Mouse (Mus musculus) cortical plate, adult 2 months (tissue): ENCODE results near the gene Fgfr2. TPM values are rescaled to one million over a fixed set of nuclear protein-coding genes. Genes with fewer than 3 reads are reported as not detected.
A peak's percentile ranks its signal among the peaks of the same experiment; 100 is the strongest.

Experiments used
- H3K27ac ChIP-seq: fragments of 200-500 bp; 2 replicates; pipeline ENCODE4 v1.5.1; 2012; ENCODE audit warnings: low read length, control low read depth, inconsistent platforms; ENCODE audit not compliant: insufficient read depth
- H3K4me1 ChIP-seq: fragments of 200-500 bp; 2 replicates; pipeline ENCODE4 v1.6.1; 2011; ENCODE audit warnings: low read length; ENCODE audit not compliant: control insufficient read depth, insufficient read depth
- H3K4me3 ChIP-seq: fragments of 200-500 bp; 2 replicates; pipeline ENCODE4 v1.5.1; 2011; ENCODE audit warnings: mild to moderate bottlenecking, low read length, control low read depth; ENCODE audit not compliant: insufficient read depth
- CTCF ChIP-seq: fragments of 200-500 bp; IDR thresholded peaks from 2 replicates; pipeline ENCODE4 v1.5.1; 2011; ENCODE audit warnings: mild to moderate bottlenecking, control low read depth, low read length; ENCODE audit not compliant: insufficient read depth; ENCODE audit errors: extremely low read depth
- POLR2A ChIP-seq: fragments of 200-500 bp; IDR thresholded peaks from 2 replicates; pipeline ENCODE4 v1.6.1; 2011; ENCODE audit warnings: mild to moderate bottlenecking, low read length, control low read depth; ENCODE audit not compliant: insufficient read depth; ENCODE audit errors: extremely low read depth
- polyA plus RNA-seq: library from polyadenylated mRNA; depleted of rRNA; stranded (reverse); fragments of >200 nt; gene quantifications from 2 replicates; pipeline ENCODE4 v1.2.3, GENCODE M21; 2012

Fgfr2 gene
- polyA plus RNA-seq, 1 experiment = 50.4 TPM

DNA sequence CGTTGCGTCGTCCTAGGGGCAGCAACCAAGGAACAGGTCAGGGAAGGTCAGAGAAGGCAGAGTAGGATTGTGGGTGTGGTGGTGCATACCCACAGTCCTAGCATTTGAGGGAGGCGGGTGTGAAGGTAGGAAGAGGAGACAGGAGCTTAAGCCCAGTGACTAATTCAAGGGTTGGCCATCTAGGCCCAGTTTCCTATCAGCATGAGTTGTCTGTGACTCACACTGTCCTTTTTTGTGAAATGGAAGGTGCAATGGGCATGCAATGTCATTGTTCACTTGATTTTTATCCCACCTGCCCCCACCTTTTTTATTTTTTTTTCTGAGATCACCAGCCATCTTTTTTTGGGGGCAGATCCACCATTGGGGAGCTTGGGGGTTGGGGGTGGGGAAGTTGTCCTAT is 2157.8 kb downstream of the Fgfr2 start:
- TF ChIP-seq CTCF (no peak), POLR2A (no peak)
- Histone ChIP-seq H3K4me1 (peaks cover 3% of the 10 kb centered on the region), H3K4me3 (no peak overlapping the region), H3K27ac (no peak overlapping the region)

DNA sequence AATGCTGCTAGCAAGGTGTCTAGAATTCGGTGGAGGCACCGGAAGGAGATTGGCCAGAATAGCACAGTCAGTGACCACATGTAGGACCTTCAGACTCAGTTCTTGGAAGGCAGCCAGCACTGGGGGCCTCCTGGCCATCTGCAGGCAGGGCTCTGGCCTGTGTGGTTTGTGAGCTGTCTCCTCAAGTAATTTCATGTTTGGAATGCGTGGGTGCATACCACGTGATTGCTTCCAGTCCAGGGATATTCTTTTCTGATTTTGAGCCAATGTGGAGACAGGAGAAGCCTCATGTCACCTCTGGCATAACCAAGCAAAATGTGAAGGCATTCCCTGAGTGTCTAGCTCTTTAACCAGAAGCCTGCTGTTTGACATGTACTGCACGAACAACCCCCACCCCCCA is 2158.5 kb downstream of the Fgfr2 start:
- no peak overlapping the region for H3K27ac ChIP-seq
- no peak overlapping the region for H3K4me3 ChIP-seq
- TF ChIP-seq CTCF (no peak), POLR2A (no peak)
- H3K4me1 ChIP-seq = peaks cover 3% of the 10 kb centered on the region

DNA sequence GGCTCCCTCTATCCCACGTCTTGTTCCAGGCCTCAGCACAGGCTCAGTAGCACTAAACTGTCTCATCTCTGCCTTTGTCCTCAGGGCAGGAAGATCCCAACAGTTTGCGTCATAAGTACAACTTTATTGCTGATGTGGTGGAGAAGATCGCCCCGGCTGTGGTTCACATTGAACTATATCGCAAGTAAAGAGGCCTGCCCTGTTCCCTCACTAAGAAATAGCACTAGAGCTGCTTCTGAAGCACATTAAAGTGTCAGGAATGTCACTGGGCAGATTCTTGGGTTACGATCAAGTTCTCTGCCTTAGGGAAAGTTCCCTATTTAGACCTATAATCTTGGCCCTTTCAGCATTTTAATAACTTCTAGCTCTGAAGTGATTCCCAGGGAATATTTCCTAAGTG is 2161.7 kb downstream of the Fgfr2 start:
- H3K4me3 ChIP-seq = no peak overlapping the region
- H3K27ac ChIP-seq = no peak overlapping the region
- peaks cover 6% of the 10 kb centered on the region for H3K4me1 ChIP-seq
- no peak for TF ChIP-seq CTCF
- TF ChIP-seq POLR2A = no peak

DNA sequence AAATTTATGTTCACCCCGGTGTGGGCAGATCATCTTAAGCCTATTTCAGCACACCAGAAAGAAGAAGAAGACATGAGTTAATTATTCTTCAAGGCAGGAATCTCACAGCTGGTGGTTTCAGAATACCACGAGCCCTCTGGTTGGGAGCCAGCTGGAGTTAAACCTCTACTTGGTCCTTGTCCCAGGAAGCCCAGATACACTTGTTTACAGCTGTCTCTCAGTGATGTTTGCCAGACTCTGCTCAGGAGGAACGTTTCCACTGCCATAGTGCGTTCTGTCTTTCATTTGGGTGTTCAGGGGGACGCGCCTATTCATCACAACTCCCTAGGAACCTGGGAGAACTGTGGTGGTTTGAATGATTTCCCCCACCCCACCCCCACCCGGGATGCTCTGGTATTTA is 2163.3 kb downstream of the Fgfr2 start:
- Histone ChIP-seq H3K27ac (no peak overlapping the region), H3K4me3 (no peak overlapping the region), H3K4me1 (peaks cover 3% of the 10 kb centered on the region)
- TF ChIP-seq CTCF (no peak), POLR2A (no peak)

DNA sequence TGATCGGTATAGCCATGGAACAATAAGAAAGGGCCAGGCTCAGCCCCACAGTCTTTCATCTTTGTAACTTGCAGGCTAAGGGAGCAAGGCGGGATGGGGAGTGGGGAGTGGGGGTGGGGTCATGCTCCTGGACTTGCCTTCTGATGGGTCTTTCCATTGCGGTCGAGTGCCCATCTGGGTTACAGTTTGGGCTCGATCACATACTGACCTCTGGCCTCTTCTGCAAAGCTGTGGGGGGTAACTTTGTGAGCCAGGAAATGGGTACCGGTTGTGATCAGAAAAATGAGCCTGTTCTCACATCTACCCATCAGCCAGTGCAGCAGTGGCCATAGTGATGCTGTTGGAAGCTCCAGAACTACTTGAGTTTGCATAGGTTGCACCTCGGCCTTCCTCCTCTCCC is 2164.6 kb downstream of the Fgfr2 start:
- Histone ChIP-seq H3K4me1 (peaks cover 5% of the 10 kb centered on the region), H3K27ac (no peak overlapping the region), H3K4me3 (no peak overlapping the region)
- TF ChIP-seq CTCF (no peak), POLR2A (no peak)

DNA sequence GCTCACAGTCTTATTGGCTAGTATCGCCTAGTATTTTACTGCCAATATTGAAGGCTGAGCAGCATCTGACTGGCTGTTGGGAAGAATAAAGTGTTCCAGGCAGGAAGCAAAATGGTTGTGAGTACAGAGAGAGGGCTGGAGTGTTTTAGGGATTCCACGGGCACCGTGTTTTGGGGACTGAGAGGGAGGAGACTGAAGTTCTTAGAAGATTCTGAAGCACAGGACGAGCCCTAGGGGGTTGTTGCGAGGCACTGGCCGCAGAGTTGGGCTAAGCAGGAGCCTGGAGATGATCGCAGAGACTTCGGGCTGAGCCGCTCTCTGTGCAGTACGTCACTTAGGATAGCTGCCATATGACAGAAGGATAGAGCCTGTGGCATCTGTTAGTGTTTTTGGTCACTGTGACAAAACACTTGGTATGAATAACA is 2169.0 kb downstream of the Fgfr2 start:
- TF ChIP-seq POLR2A (no peak), CTCF (no peak)
- H3K27ac ChIP-seq = peak overlapping the region; percentile 36; the same call in 1 of the 2 replicates
- H3K4me1 ChIP-seq = peaks cover 7% of the 10 kb centered on the region
- H3K4me3 ChIP-seq = no peak overlapping the region

DNA sequence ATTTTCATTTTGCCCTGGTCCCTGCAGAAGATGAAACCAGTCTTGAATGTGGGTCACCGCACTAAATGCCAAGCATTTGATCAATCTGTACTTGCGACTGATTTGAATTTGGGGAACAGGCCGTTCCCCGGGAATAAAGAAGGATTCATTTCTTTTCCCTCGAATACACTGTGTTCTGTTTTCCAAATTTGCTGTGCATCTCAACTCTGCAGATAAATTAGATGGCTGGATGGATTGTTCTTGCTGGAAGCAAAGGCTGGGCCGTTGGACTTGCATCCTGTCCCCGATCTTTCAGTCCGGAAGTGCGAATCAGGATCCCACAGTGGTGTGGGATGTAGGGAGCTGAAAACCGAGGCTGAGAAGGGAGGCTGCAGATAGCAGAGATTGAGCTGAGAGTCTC is 2169.8 kb downstream of the Fgfr2 start:
- TF ChIP-seq CTCF (no peak), POLR2A (no peak)
- Histone ChIP-seq H3K4me3 (no peak overlapping the region), H3K4me1 (peaks cover 7% of the 10 kb centered on the region), H3K27ac (peak overlapping the region; percentile 86)

DNA sequence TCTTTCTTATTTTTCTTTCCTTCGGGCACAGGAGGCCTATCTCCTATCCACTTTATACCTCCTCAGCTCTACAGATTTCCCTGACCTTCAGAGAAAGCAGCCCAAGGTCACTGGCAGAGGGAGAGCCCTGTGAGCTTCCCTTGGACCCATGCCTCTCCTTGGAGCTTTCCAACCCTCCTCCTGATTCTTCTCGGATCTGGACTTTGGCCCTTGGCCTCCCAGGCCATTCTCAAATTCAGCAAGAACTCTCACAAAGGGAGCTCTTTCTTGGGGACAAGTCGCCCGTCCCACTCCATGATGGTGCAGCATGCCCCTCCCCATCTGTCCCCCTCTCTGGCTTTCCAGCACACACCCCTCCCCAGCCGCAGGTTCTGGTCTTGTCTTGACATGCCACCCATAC is 2172.1 kb downstream of the Fgfr2 start:
- Histone ChIP-seq H3K27ac (no peak overlapping the region), H3K4me1 (peaks cover 7% of the 10 kb centered on the region), H3K4me3 (no peak overlapping the region)
- no peak for TF ChIP-seq POLR2A
- no peak for TF ChIP-seq CTCF

DNA sequence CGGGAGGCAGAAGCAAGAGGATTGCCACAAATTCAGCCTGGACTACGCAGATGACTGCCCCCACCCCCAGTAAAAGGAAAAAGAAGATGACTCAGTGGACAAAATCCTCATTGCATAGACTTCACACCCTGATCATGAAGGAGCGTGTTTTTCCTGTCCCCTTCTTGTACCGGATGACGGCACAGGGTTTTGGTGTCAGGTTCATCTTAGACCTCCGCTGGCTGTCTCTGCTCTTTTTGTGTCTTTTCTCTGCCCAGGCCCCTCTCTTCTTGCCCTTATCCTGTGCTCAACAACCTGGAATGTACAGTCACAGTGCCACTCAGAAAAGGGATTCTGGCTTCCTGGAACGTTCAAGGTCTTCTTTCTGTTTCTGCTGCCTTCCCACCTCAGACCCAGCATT is 2172.7 kb downstream of the Fgfr2 start:
- no peak for TF ChIP-seq POLR2A
- TF ChIP-seq CTCF = no peak
- no peak overlapping the region for H3K4me3 ChIP-seq
- peaks cover 7% of the 10 kb centered on the region for H3K4me1 ChIP-seq
- H3K27ac ChIP-seq = no peak overlapping the region

DNA sequence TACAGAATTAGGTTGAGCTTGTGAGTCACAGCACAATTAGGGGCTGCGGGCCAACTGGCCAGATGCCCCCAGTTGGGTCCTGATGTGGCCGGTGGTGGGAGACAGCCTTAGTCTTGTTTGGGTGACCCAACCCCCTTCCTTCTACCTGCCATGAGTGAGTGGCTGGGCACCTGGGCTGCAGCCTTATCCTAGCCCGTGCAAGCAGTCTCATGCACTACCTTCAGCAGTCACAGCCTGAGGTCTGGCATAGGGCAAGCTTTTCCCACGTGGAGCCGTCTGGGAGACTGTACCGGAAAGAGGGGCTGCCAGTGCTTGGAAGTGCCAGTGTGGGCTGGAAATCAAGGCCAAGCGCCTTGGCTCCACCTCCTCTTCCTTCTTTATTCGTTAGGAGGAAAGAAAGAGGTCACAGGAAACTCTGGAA is 2173.8 kb downstream of the Fgfr2 start:
- Histone ChIP-seq H3K4me1 (peaks cover 7% of the 10 kb centered on the region), H3K27ac (peak overlapping the region; percentile 10; the same call in 1 of the 2 replicates), H3K4me3 (no peak overlapping the region)
- TF ChIP-seq CTCF = no peak
- no peak for TF ChIP-seq POLR2A
